Mouse (Mus musculus): ENCODE results near the gene Ikzf4.

The Ikzf4 gene

GRCm38 (mm10) chr10:128612433-128613153 lies 33.2 kb downstream of the Ikzf4 start:
- peak; percentile 74 for DNase-seq (ENCODE audit: low spot score)

- DNase-seq (ENCODE audit: low spot score): no peak
Observed at GRCm38 (mm10) chr10:128606483-128606882, 39.3 kb downstream of the Ikzf4 start.

- no peak for DNase-seq (ENCODE audit: low spot score)
Observed at GRCm38 (mm10) chr10:128602470-128603128, 43.2 kb downstream of the Ikzf4 start.

GRCm38 (mm10) chr10:128601499-128601898 lies 44.3 kb downstream of the Ikzf4 start:
- no peak for DNase-seq (ENCODE audit: low spot score)

GRCm38 (mm10) chr10:128598476-128598875 lies 47.3 kb downstream of the Ikzf4 start:
- no peak for DNase-seq (ENCODE audit: low spot score)

- no peak for DNase-seq (ENCODE audit: low spot score)
Observed at GRCm38 (mm10) chr10:128592797-128593196, 53.0 kb downstream of the Ikzf4 start.

- no peak for DNase-seq (ENCODE audit: low spot score)
Observed at GRCm38 (mm10) chr10:128591436-128591835, 54.4 kb downstream of the Ikzf4 start.

GRCm38 (mm10) chr10:128590193-128590690 lies 55.5 kb downstream of the Ikzf4 start:
- DNase-seq (ENCODE audit: low spot score): peak; percentile 12

- DNase-seq (ENCODE audit: low spot score): peak; percentile 25
Observed at GRCm38 (mm10) chr10:128589464-128590192, 56.2 kb downstream of the Ikzf4 start, which contains the start of gene Erbb3. Gene Erbb3, minus strand, starts transcription at chr10:128589652.

GRCm38 (mm10) chr10:128588775-128589463 lies 56.9 kb downstream of the Ikzf4 start:
- no peak for DNase-seq (ENCODE audit: low spot score)

- DNase-seq (ENCODE audit: low spot score): no peak
Observed at GRCm38 (mm10) chr10:128588136-128588535, 57.7 kb downstream of the Ikzf4 start.

GRCm38 (mm10) chr10:128587697-128588096 lies 58.1 kb downstream of the Ikzf4 start:
- DNase-seq (ENCODE audit: low spot score): no peak

- DNase-seq (ENCODE audit: low spot score): no peak
Observed at GRCm38 (mm10) chr10:128587120-128587519, 58.7 kb downstream of the Ikzf4 start.

GRCm38 (mm10) chr10:128586546-128586945 lies 59.2 kb downstream of the Ikzf4 start:
- DNase-seq (ENCODE audit: low spot score): no peak

GRCm38 (mm10) chr10:128584386-128584785 lies 61.4 kb downstream of the Ikzf4 start:
- no peak for DNase-seq (ENCODE audit: low spot score)

GRCm38 (mm10) chr10:128583644-128584043 lies 62.1 kb downstream of the Ikzf4 start:
- no peak for DNase-seq (ENCODE audit: low spot score)
